Mouse (Mus musculus) cerebellum, adult 2 months (tissue): Measurements from ENCODE around the gene Slc35f6.

Experiments
- CTCF ChIP-seq: fragments of 200-500 bp; IDR thresholded peaks from 2 replicates; pipeline ENCODE4 v1.5.1; 2011; ENCODE audit warnings: low read depth, mild to moderate bottlenecking, control low read depth, low read length, moderate library complexity, borderline replicate concordance; ENCODE audit not compliant: insufficient read depth
- POLR2A ChIP-seq: fragments of 200-500 bp; IDR thresholded peaks from 2 replicates; pipeline ENCODE4 v1.6.1; 2011; ENCODE audit warnings: low read length, control low read depth, borderline replicate concordance; ENCODE audit not compliant: insufficient read depth

DNA sequence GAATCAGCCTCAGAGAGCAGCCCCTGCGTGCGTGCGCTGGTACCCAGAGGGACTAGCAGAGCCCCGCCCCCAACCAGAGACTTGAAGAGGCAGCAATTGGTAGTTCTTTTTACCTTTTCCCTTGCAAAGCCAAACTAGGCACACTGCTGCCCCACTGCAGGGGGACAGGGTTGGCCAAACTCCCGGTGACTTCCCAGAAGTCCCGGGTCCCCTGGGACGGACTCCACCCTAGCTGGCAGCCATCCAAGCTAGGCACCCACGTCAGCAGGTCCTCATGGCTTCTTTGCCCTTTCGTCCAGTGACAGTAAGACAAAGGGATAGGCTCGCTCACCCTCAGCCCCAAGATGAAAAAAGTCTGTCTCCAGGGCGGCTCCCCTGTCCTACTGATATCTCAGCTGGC, 29.9 kb upstream of the Slc35f6 start:
- TF ChIP-seq POLR2A, result no peak
- TF ChIP-seq CTCF, result no peak
